Comparison of ENCODE assay signal across 9 mouse cellular contexts in genomic region chr10:21685122-21685798, GRCm38 (mm10).
DNase-seq lines count a peak whose midpoint lies in the region; ATAC-seq and TF ChIP-seq lines count a peak whose summit lies in the region.
"Had no signal": no experiment of that assay in that cellular context is flagged by ENCODE, and none has a peak within 500 bp of the region (broad histone marks: within the 10 kb centered on the region; RNA-seq: fewer than 3 reads in every experiment).

No protein-coding gene starts in this region.

- WGBS in limb, embryonic 14.5 days = 42% methylated on average over 9 of the region's 9 CpGs

- no peak overlapping the region for H3K4me3 ChIP-seq in brown adipose tissue, adult 24 weeks (ENCODE audit: insufficient read depth, low read depth, low read length)
- H3K4me3 ChIP-seq in limb, embryonic 14.5 days (replicated peaks; ENCODE audit: low read length) = no peak overlapping the region
- H3K4me3 ChIP-seq: embryonic facial prominence, embryonic 12.5 days had no signal

- no peak for TF ChIP-seq POLR2A in limb, embryonic 14.5 days (IDR thresholded peaks at IDR 0.05; ENCODE audit: borderline replicate concordance, extremely low read depth, insufficient read depth, insufficient read length)

- no peak for ATAC-seq in cerebellum, adult (ENCODE audit: insufficient number of reproducible peaks, low FRiP score, low TSS enrichment)
- ATAC-seq in limb, embryonic 14.5 days (ENCODE audit: low FRiP score, low read depth) = no peak

- H3K9me3 ChIP-seq in limb, embryonic 14.5 days (ENCODE audit: control insufficient read depth, low read length) = no peaks in the 10 kb centered on the region
- H3K9me3 ChIP-seq: embryonic facial prominence, embryonic 12.5 days had no signal

- H3K9ac ChIP-seq in limb, embryonic 14.5 days (ENCODE audit: low read depth, low read length, severe bottlenecking) = 0 out of 2 replicates have a peak overlapping the region, but pooled peaks have one; percentile 21
- H3K9ac ChIP-seq: embryonic facial prominence, embryonic 12.5 days had no signal

- H3K4me1 ChIP-seq in brown adipose tissue, adult 24 weeks (ENCODE audit: control insufficient read depth, insufficient read depth, insufficient read length, low read length) = peaks cover 15% of the 10 kb centered on the region; the same call in 1 of the 2 replicates
- peaks cover 3% of the 10 kb centered on the region; the same call in 1 of the 2 replicates for H3K4me1 ChIP-seq in limb, embryonic 14.5 days (ENCODE audit: control insufficient read depth, insufficient read depth, low read length)

- no peaks in the 10 kb centered on the region for H3K36me3 ChIP-seq in limb, embryonic 14.5 days (ENCODE audit: control insufficient read depth, insufficient read depth, low read length)
- H3K36me3 ChIP-seq: embryonic facial prominence, embryonic 12.5 days had no signal

- H3K27me3 ChIP-seq in limb, embryonic 14.5 days (ENCODE audit: control insufficient read depth, insufficient read depth, low read length) = no peaks in the 10 kb centered on the region
- H3K27me3 ChIP-seq: embryonic facial prominence, embryonic 12.5 days had no signal

- H3K4me2 ChIP-seq in limb, embryonic 14.5 days (replicated peaks; ENCODE audit: low read depth, low read length, severe bottlenecking) = no peak overlapping the region
- H3K4me2 ChIP-seq: embryonic facial prominence, embryonic 12.5 days had no signal

- intact Hi-C loops in gastrocnemius, postnatal 36 days (cut with DNase I) = no loop called here

- peak overlapping the region; percentile 88 for H3K27ac ChIP-seq in brown adipose tissue, adult 24 weeks (replicated peaks; ENCODE audit: low read depth, low read length)
- H3K27ac ChIP-seq in limb, embryonic 14.5 days (replicated peaks; ENCODE audit: low read depth, low read length) = no peak overlapping the region
- H3K27ac ChIP-seq: embryonic facial prominence, embryonic 12.5 days had no signal

- DNase-seq in cerebellum, adult 11 months = peak; percentile 21
- peak; percentile 39 to 47 for DNase-seq in gastrocnemius, postnatal 36 days
- DNase-seq in kidney, adult 9 months = peak; percentile 61
- DNase-seq in limb, embryonic 14.5 days (ENCODE audit: low spot score) = no peak
- peak; percentile 40 for DNase-seq in right cerebral cortex, adult 18-20 months
- DNase-seq in yolk sac, embryonic 10.5 days (ENCODE audit: low spot score) = no peak

Comparison
In these comparisons a context has a peak if more than half of its experiments do, and no peak if none do; other contexts are left out.
1. DNase-seq: peak in cerebellum, adult 11 months (single experiment), gastrocnemius, postnatal 36 days (2 of 2), kidney, adult 9 months (single experiment) and right cerebral cortex, adult 18-20 months (single experiment); none in limb, embryonic 14.5 days (single experiment) and yolk sac, embryonic 10.5 days (single experiment).